Mouse (Mus musculus) kidney, adult 9 months (tissue): ENCODE measurements around the gene Prss46.

ENCODE experiments used
- DNase-seq: peaks from one replicate; pipeline ENCODE4 v3.0.0; 2022

Gene Prss46

GRCm38 (mm10) chr9:110871030-110871429 is 26.7 kb downstream of the Prss46 start:
- peak; percentile 70 for DNase-seq

- DNase-seq: peak; percentile 57
Observed at GRCm38 (mm10) chr9:110873681-110874659, 29.7 kb downstream of the Prss46 start.

GRCm38 (mm10) chr9:110874660-110875191 is 30.4 kb downstream of the Prss46 start:
- DNase-seq: no peak

- DNase-seq: peak; percentile 73
Observed at GRCm38 (mm10) chr9:110875288-110875695, 31.0 kb downstream of the Prss46 start.

GRCm38 (mm10) chr9:110877353-110877752 is 33.0 kb downstream of the Prss46 start:
- DNase-seq: peak; percentile 47

GRCm38 (mm10) chr9:110877888-110878287 is 33.6 kb downstream of the Prss46 start:
- DNase-seq: peak; percentile 84

GRCm38 (mm10) chr9:110879191-110879920 is 35.0 kb downstream of the Prss46 start, which contains the start of gene Als2cl:
Als2cl (plus strand) TSS chr9:110879870.
- DNase-seq: peak; percentile 87

GRCm38 (mm10) chr9:110879998-110880561 is 35.8 kb downstream of the Prss46 start, which contains the start of gene Tmie:
Tmie (minus strand) TSS chr9:110880113.
- DNase-seq: peak; percentile 92

GRCm38 (mm10) chr9:110880772-110881171 is 36.5 kb downstream of the Prss46 start:
- DNase-seq: peak; percentile 65

GRCm38 (mm10) chr9:110881953-110882352 is 37.6 kb downstream of the Prss46 start:
- DNase-seq: peak; percentile 54

GRCm38 (mm10) chr9:110887388-110888303 is 43.3 kb downstream of the Prss46 start:
- no peak for DNase-seq

GRCm38 (mm10) chr9:110888935-110889334 is 44.6 kb downstream of the Prss46 start:
- DNase-seq: no peak

GRCm38 (mm10) chr9:110890026-110890783 is 45.9 kb downstream of the Prss46 start:
- peak; percentile 60 for DNase-seq

- DNase-seq: peak; percentile 43
Observed at GRCm38 (mm10) chr9:110891077-110891828, 46.9 kb downstream of the Prss46 start.

GRCm38 (mm10) chr9:110892552-110892951 is 48.2 kb downstream of the Prss46 start:
- no peak for DNase-seq

GRCm38 (mm10) chr9:110893429-110893828 is 49.1 kb downstream of the Prss46 start:
- DNase-seq: no peak

- DNase-seq: no peak
Observed at GRCm38 (mm10) chr9:110895507-110895906, 51.2 kb downstream of the Prss46 start.

- no peak for DNase-seq
Observed at GRCm38 (mm10) chr9:110895994-110896393, 51.7 kb downstream of the Prss46 start.

GRCm38 (mm10) chr9:110896595-110896994 is 52.3 kb downstream of the Prss46 start:
- no peak for DNase-seq

GRCm38 (mm10) chr9:110899451-110900008 is 55.2 kb downstream of the Prss46 start:
- DNase-seq: no peak
